Mouse (Mus musculus) spleen, postnatal 10 days (tissue): ENCODE results near the gene Lama5.

ENCODE experiments used
- DNase-seq, 2 experiments: peaks; one replicate each; pipeline ENCODE4 v3.0.0; 2021 to 2022; ENCODE audit warnings: low spot score in 2 of 2

Gene Lama5

GRCm38 (mm10) chr2:180224647-180225043, 1.0 kb downstream of the Lama5 start:
- no peak for DNase-seq

- DNase-seq: no peak
Measured at GRCm38 (mm10) chr2:180222250-180222649, 3.4 kb downstream of the Lama5 start.

GRCm38 (mm10) chr2:180221051-180221450, 4.6 kb downstream of the Lama5 start:
- DNase-seq: no peak

- DNase-seq: no peak
Measured at GRCm38 (mm10) chr2:180220165-180220564, 5.5 kb downstream of the Lama5 start.

GRCm38 (mm10) chr2:180219145-180219943, 6.3 kb downstream of the Lama5 start:
- no peak for DNase-seq

GRCm38 (mm10) chr2:180218677-180219076, 7.0 kb downstream of the Lama5 start:
- peak in 1 of 2 experiments; percentile 12 for DNase-seq

- peak; percentile 3 to 13 for DNase-seq
Measured at GRCm38 (mm10) chr2:180218241-180218640, 7.4 kb downstream of the Lama5 start.

- peak; percentile 4 to 19 for DNase-seq
Measured at GRCm38 (mm10) chr2:180217587-180217986, 8.1 kb downstream of the Lama5 start.

- DNase-seq: peak in 1 of 2 experiments; percentile 16
Measured at GRCm38 (mm10) chr2:180216921-180217320, 8.7 kb downstream of the Lama5 start.

GRCm38 (mm10) chr2:180215951-180216350, 9.7 kb downstream of the Lama5 start:
- no peak for DNase-seq

GRCm38 (mm10) chr2:180215011-180215461, 10.6 kb downstream of the Lama5 start:
- DNase-seq: no peak

- no peak for DNase-seq
Measured at GRCm38 (mm10) chr2:180214352-180214978, 11.2 kb downstream of the Lama5 start.

- no peak for DNase-seq
Measured at GRCm38 (mm10) chr2:180212255-180212654, 13.4 kb downstream of the Lama5 start.

- DNase-seq: no peak
Measured at GRCm38 (mm10) chr2:180208976-180209375, 16.7 kb downstream of the Lama5 start.

GRCm38 (mm10) chr2:180207840-180208239, 17.8 kb downstream of the Lama5 start:
- DNase-seq: peak in 1 of 2 experiments; percentile 61

- no peak for DNase-seq
Measured at GRCm38 (mm10) chr2:180205956-180206280, 19.7 kb downstream of the Lama5 start.

GRCm38 (mm10) chr2:180205083-180205955, 20.3 kb downstream of the Lama5 start:
- no peak for DNase-seq

GRCm38 (mm10) chr2:180204501-180204900, 21.2 kb downstream of the Lama5 start:
- DNase-seq: no peak

GRCm38 (mm10) chr2:180202805-180203204, 22.9 kb downstream of the Lama5 start:
- DNase-seq: no peak

- no peak for DNase-seq
Measured at GRCm38 (mm10) chr2:180202263-180202662, 23.4 kb downstream of the Lama5 start.

GRCm38 (mm10) chr2:180201303-180201702, 24.4 kb downstream of the Lama5 start:
- no peak for DNase-seq

- no peak for DNase-seq
Measured at GRCm38 (mm10) chr2:180200681-180201080, 25.0 kb downstream of the Lama5 start.
